Comparison of ENCODE assay signal across 8 mouse cellular contexts in genomic region chr17:70737424-70737823, GRCm38 (mm10).
DNase-seq lines count a peak whose midpoint lies in the region; ATAC-seq and TF ChIP-seq lines count a peak whose summit lies in the region.

No protein-coding gene starts in this region.

- no peak overlapping the region for H3K27ac ChIP-seq in forebrain, embryonic 14.5 days (ENCODE audit: low read depth, low read length)
- no peak overlapping the region for H3K27ac ChIP-seq in liver, postnatal 0 days (ENCODE audit: low read depth)
- peak overlapping the region; percentile 41; the same call in 1 of the 2 replicates for H3K27ac ChIP-seq in neural tube, embryonic 15.5 days (replicated peaks)

- peak overlapping the region; percentile 68 for H3K4me3 ChIP-seq in E14TG2a.4 (replicated peaks; ENCODE audit: low read length)
- no peak overlapping the region for H3K4me3 ChIP-seq in forebrain, embryonic 14.5 days (ENCODE audit: low read depth, low read length)
- no peak overlapping the region for H3K4me3 ChIP-seq in liver, postnatal 0 days (ENCODE audit: low read depth, low read length)
- H3K4me3 ChIP-seq in neural tube, embryonic 15.5 days (replicated peaks) = peak overlapping the region; percentile 27; the same call in 1 of the 2 replicates

- peaks cover 61% of the 10 kb centered on the region for H3K4me1 ChIP-seq in E14TG2a.4 (replicated peaks; ENCODE audit: low read depth, low read length)
- peaks cover 11% of the 10 kb centered on the region; the same call in 1 of the 2 replicates for H3K4me1 ChIP-seq in forebrain, embryonic 14.5 days (ENCODE audit: control insufficient read depth, insufficient read depth, low read length)
- H3K4me1 ChIP-seq in liver, postnatal 0 days (ENCODE audit: insufficient read depth) = peaks cover 3% of the 10 kb centered on the region; the same call in 1 of the 2 replicates
- peaks cover 17% of the 10 kb centered on the region for H3K4me1 ChIP-seq in neural tube, embryonic 15.5 days

- ATAC-seq in forebrain, embryonic 14.5 days = peak; percentile 70
- ATAC-seq in liver, postnatal 0 days = peak; percentile 40
- peak; percentile 62 for ATAC-seq in neural tube, embryonic 15.5 days (ENCODE audit: low FRiP score)
- ATAC-seq in activated CD4-positive, CD25-positive, alpha-beta regulatory T cell, adult 4 months = no peak

- no peak for TF ChIP-seq EP300 in liver, postnatal 0 days (IDR thresholded peaks at IDR 0.05; ENCODE audit: low read depth)

- WGBS in forebrain, embryonic 14.5 days = 3% methylated on average over 6 of the region's 6 CpGs
- 6% methylated on average over 6 of the region's 6 CpGs for WGBS in liver, postnatal 0 days (ENCODE audit: insufficient replicate concordance)
- WGBS in neural tube, embryonic 15.5 days = 1% methylated on average over 6 of the region's 6 CpGs

- peak overlapping the region; percentile 55 for H3K4me2 ChIP-seq in forebrain, embryonic 14.5 days (ENCODE audit: low read length)
- H3K4me2 ChIP-seq in liver, postnatal 0 days (ENCODE audit: low read depth, low read length) = peak overlapping the region; percentile 50; the same call in 1 of the 2 replicates
- peak overlapping the region; percentile 60 for H3K4me2 ChIP-seq in neural tube, embryonic 15.5 days

- H3K27me3 ChIP-seq in E14TG2a.4 (ENCODE audit: insufficient read depth, low read length) = no peaks in the 10 kb centered on the region
- no peaks in the 10 kb centered on the region for H3K27me3 ChIP-seq in forebrain, embryonic 14.5 days (replicated peaks; ENCODE audit: control insufficient read depth, insufficient read depth, low read length)
- no peaks in the 10 kb centered on the region for H3K27me3 ChIP-seq in liver, postnatal 0 days (ENCODE audit: insufficient read depth, low read length)
- H3K27me3 ChIP-seq in neural tube, embryonic 15.5 days (replicated peaks) = no peaks in the 10 kb centered on the region

- intact Hi-C loops in heart, postnatal 10 days (cut with DNase I) = loop anchor here (2.0 to 5.0 kb wide), 2 partner anchors 31 to 230 kb away; no protein-coding TSS in a partner anchor

- peak; percentile 13; the same call in 1 of the 2 replicates for TF ChIP-seq CTCF in E14TG2a.4 (conservative IDR thresholded peaks at IDR 0.05; ENCODE audit: low read length)
- peak; percentile 60 for TF ChIP-seq CTCF in liver, postnatal 0 days (IDR thresholded peaks at IDR 0.05; ENCODE audit: low read depth)

- H3K9me3 ChIP-seq in E14TG2a.4 (ENCODE audit: low read length) = no peaks in the 10 kb centered on the region
- no peaks in the 10 kb centered on the region for H3K9me3 ChIP-seq in forebrain, embryonic 14.5 days (replicated peaks; ENCODE audit: control insufficient read depth, low read length)
- no peaks in the 10 kb centered on the region for H3K9me3 ChIP-seq in liver, postnatal 0 days (ENCODE audit: low read length)
- H3K9me3 ChIP-seq in neural tube, embryonic 15.5 days (replicated peaks) = no peaks in the 10 kb centered on the region

- DNase-seq in adrenal gland, postnatal 36 days = peak; percentile 76 to 81
- DNase-seq in forebrain, embryonic 14.5 days (ENCODE audit: low spot score) = peak; percentile 76
- DNase-seq in heart, postnatal 10 days = peak; percentile 83 to 85
- DNase-seq in kidney, postnatal 36 days = peak; percentile 83 to 86
- DNase-seq in liver, postnatal 0 days = no peak

- no peak overlapping the region for H3K9ac ChIP-seq in forebrain, embryonic 14.5 days (ENCODE audit: low read length)
- H3K9ac ChIP-seq in liver, postnatal 0 days (replicated peaks) = no peak overlapping the region
- H3K9ac ChIP-seq in neural tube, embryonic 15.5 days (replicated peaks) = no peak overlapping the region

- H3K36me3 ChIP-seq in E14TG2a.4 (ENCODE audit: insufficient read depth, low read length) = 0 out of 2 replicates have a peak, but pooled peaks cover under 1% of the 10 kb centered on the region
- H3K36me3 ChIP-seq in forebrain, embryonic 14.5 days (ENCODE audit: control insufficient read depth, insufficient read depth, low read length) = no peaks in the 10 kb centered on the region
- H3K36me3 ChIP-seq in liver, postnatal 0 days (replicated peaks; ENCODE audit: insufficient read depth, low read length) = no peaks in the 10 kb centered on the region
- no peaks in the 10 kb centered on the region for H3K36me3 ChIP-seq in neural tube, embryonic 15.5 days

Comparison
In these comparisons a context has a peak if more than half of its experiments do, and no peak if none do; other contexts are left out.
1. H3K4me3 ChIP-seq: peak in E14TG2a.4 (single experiment) and neural tube, embryonic 15.5 days (single experiment); none in forebrain, embryonic 14.5 days (single experiment) and liver, postnatal 0 days (single experiment).
2. Peak in every context shown above with its lines, with median percentiles within 50 percentile points of each other: H3K4me2 ChIP-seq.